In genomic region chr3:104789822-104790221, GRCm38 (mm10) we compare ENCODE assay signal across 8 mouse cellular contexts. TPM values are rescaled to one million over a fixed set of nuclear protein-coding genes. Genes with fewer than 3 reads are reported as not detected.
A peak's percentile ranks its signal among the peaks of the same experiment; 100 is the strongest.
DNase-seq lines count a peak whose midpoint lies in the region; ATAC-seq lines count a peak whose summit lies in the region.

No protein-coding gene starts in this region.

- H3K27ac ChIP-seq in lung, embryonic 15.5 days, result peak overlapping the region; percentile 87

- H3K9ac ChIP-seq in lung, embryonic 15.5 days, result peak overlapping the region; percentile 79

- no peaks in the 10 kb centered on the region for H3K9me3 ChIP-seq in lung, embryonic 15.5 days

- H3K36me3 ChIP-seq in lung, embryonic 15.5 days, result peaks cover 14% of the 10 kb centered on the region

- peak; percentile 37 to 58 for DNase-seq in cerebellum, postnatal 10 days
- no peak for DNase-seq in cerebellum, adult 9-11 months
- DNase-seq in Muller cell, postnatal 12 days (ENCODE audit: inconsistent ontology term), result peak; percentile 63
- peak; percentile 43 for DNase-seq in gastrocnemius, postnatal 25 days
- DNase-seq in kidney, adult 11 months, result peak; percentile 72
- DNase-seq in testis, postnatal 10 days (ENCODE audit: low spot score), result peak; percentile 55
- no peak for DNase-seq in layer of hippocampus, adult 9-10 months (ENCODE audit: low spot score)

- ATAC-seq in lung, embryonic 15.5 days (ENCODE audit: borderline replicate concordance, extremely low read depth, low FRiP score, low TSS enrichment), result no peak

- H3K4me2 ChIP-seq in lung, embryonic 15.5 days, result peak overlapping the region; percentile 73

- H3K27me3 ChIP-seq in lung, embryonic 15.5 days, result no peaks in the 10 kb centered on the region

- WGBS in lung, embryonic 15.5 days, result 25% methylated on average over 13 of the region's 13 CpGs

- peak overlapping the region; percentile 79 for H3K4me3 ChIP-seq in lung, embryonic 15.5 days

- H3K4me1 ChIP-seq in lung, embryonic 15.5 days, result peaks cover 56% of the 10 kb centered on the region

RNA-seq across cellular contexts. Expression of gene Rhoc, which starts 1.6 kb away (rescaled TPM):
- total RNA-seq in gastrocnemius, postnatal 25 days (2021), result 10 to 100 TPM; 44.8 to 66.5 TPM
- polyA plus RNA-seq in lung, embryonic 15.5 days (2015; fragmentation: Nextera tagmentation; extraction: Ambion mirVana), result 151 and 154 TPM in 2 replicates

RNA-seq across cellular contexts. Expression of gene Fam19a3, which starts 8.2 kb away (rescaled TPM):
- 1 to 10 TPM; 4.0 to 4.6 TPM for total RNA-seq in gastrocnemius, postnatal 25 days (2021)
- 0.17 TPM in 1 of 2 replicates, not detected in the other for polyA plus RNA-seq in lung, embryonic 15.5 days (2015; fragmentation: Nextera tagmentation; extraction: Ambion mirVana)

RNA-seq across cellular contexts. Expression of gene Ppm1j, which starts 9.0 kb away (rescaled TPM):
- 10 to 100 TPM; 34.3 to 40.8 TPM for total RNA-seq in gastrocnemius, postnatal 25 days (2021)
- polyA plus RNA-seq in lung, embryonic 15.5 days (2015; fragmentation: Nextera tagmentation; extraction: Ambion mirVana), result 3.4 and 6.0 TPM in 2 replicates

RNA-seq across cellular contexts. Expression of gene Mov10, which starts 28.5 kb away (rescaled TPM):
- total RNA-seq in gastrocnemius, postnatal 25 days (2021), result 1 to 10 TPM; 1.4 to 1.7 TPM
- 62.1 and 65.0 TPM in 2 replicates for polyA plus RNA-seq in lung, embryonic 15.5 days (2015; fragmentation: Nextera tagmentation; extraction: Ambion mirVana)

Comparison
In these comparisons a context has a peak if more than half of its experiments do, and no peak if none do; other contexts are left out.
1. DNase-seq: peak in cerebellum, postnatal 10 days (2 of 2), Muller cell, postnatal 12 days (single experiment), gastrocnemius, postnatal 25 days (single experiment), kidney, adult 11 months (single experiment) and testis, postnatal 10 days (single experiment); none in cerebellum, adult 9-11 months (single experiment) and layer of hippocampus, adult 9-10 months (single experiment).